Mouse (Mus musculus): ENCODE measurements around the gene Cyp27b1. TPM values are rescaled to one million over a fixed set of nuclear protein-coding genes. Genes with fewer than 3 reads are reported as not detected.

Cyp27b1 gene
- polyA plus RNA-seq, 1 experiment from 2014 or later, result not detected

DNA sequence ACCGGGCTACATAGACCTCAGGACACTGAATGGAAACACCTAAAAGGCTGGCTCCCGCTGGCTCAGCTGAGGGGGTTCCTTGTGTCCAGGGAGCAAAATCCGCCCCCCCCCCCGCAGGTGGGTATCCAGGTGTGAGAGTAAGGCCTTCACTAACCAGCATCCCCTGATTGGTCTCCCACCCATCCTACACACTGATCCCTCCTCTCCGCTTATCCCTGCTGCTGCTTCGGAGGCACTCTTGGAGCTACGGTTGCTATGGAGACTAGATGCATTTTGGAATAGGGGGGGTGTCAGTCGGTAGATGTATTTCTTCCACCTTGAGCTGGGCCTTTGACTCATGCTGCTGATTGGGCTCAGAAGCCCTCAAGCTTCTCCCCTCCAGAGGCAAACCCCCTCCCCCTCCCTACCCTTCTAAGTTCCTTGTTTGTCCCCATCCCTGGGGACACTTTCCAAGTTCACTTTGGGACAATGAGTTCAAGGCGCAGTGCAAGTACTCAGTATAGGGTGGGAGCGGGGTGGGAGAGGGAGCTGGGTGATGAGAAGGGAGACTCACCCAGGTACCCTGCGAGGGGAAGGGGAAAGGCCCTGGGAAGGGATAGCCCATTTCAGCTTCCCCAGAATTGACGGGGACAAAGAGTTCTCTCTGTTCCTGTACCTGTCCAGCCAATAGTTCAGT, 30.1 kb downstream of the Cyp27b1 start:
- H3K27ac ChIP-seq (replicated peaks in 1 of 2; ENCODE audit: control insufficient read depth in 1 of 2, insufficient read depth in 1 of 2, low read depth in 2 of 2, low read length in 2 of 2), result no peak overlapping the region
- H3K9me3 ChIP-seq (ENCODE audit: control insufficient read depth, low read length), result no peaks in the 10 kb centered on the region
- ATAC-seq (ENCODE audit: insufficient number of reproducible peaks, insufficient read depth, low FRiP score, low read depth), result no peak
- peaks cover 81% of the 10 kb centered on the region for H3K27me3 ChIP-seq (ENCODE audit: control insufficient read depth, insufficient read depth, low read length)
- WGBS, result 7% methylated on average over 12 of the region's 12 CpGs
- H3K9ac ChIP-seq (ENCODE audit: low read length), result no peak overlapping the region
- H3K4me1 ChIP-seq (ENCODE audit: control insufficient read depth in 2 of 2, insufficient read depth in 2 of 2, low read length in 2 of 2), result peaks cover 6 to 26% of the 10 kb centered on the region in 2 experiments; a peak in 3 of 4 replicates
- H3K36me3 ChIP-seq (ENCODE audit: control insufficient read depth, insufficient read depth, low read length), result no peaks in the 10 kb centered on the region
- peak overlapping the region; percentile 70; the same call in 1 of the 2 replicates for H3K4me2 ChIP-seq (ENCODE audit: low read length)
- H3K4me3 ChIP-seq (ENCODE audit: control insufficient read depth in 1 of 2, insufficient read depth in 1 of 2, low read depth in 1 of 2, low read length in 2 of 2), result peak overlapping the region in 1 of 2 experiments; percentile 44; a peak in 1 of 4 replicates

GRCm38 (mm10) chr10:127078677-127079575, 30.9 kb downstream of the Cyp27b1 start:
- peaks cover 6 to 26% of the 10 kb centered on the region in 2 experiments; a peak in 3 of 4 replicates for H3K4me1 ChIP-seq (ENCODE audit: control insufficient read depth in 2 of 2, insufficient read depth in 2 of 2, low read length in 2 of 2)

DNA sequence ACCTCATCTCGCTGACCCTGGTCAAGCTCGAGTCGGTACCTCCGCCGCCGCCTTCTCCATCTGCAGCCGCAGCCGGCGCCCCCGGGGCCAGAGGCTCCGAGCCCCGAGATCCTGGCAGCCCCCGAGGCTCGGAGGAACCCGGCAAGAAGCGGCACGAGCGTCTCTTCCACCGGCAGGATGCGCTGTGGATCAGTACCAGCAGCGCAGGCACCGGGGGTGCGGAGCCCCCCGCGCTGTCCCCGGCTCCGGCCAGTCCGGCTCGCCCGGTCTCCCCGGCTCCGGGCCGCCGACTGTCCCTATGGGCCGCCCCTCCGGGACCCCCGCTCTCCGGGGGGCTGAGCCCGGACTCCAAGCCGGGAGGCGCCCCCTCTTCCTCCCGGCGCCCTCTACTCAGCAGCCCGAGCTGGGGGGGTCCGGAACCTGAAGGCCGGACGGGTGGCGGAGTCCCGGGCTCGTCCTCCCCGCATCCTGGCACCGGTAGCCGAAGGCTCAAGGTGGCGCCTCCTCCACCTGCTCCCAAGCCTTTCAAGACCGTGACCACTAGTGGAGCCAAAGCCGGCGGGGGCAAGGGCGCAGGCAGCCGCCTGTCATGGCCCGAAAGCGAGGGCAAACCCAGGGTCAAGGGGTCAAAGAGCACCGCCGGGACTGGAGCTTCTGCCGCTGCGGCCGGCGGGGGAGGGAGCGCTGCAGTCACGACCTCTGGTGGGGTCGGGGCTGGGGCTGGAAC, 31.8 kb downstream of the Cyp27b1 start:
- Histone ChIP-seq H3K9ac (ENCODE audit: low read length) (peak overlapping the region; percentile 46; the same call in 1 of the 2 replicates), H3K4me3 (ENCODE audit: control insufficient read depth in 1 of 2, insufficient read depth in 1 of 2, low read depth in 1 of 2, low read length in 2 of 2) (peak overlapping the region; percentile 24 to 44; a peak in 3 of 4 replicates), H3K4me1 (ENCODE audit: control insufficient read depth in 2 of 2, insufficient read depth in 2 of 2, low read length in 2 of 2) (peaks cover 6 to 26% of the 10 kb centered on the region in 2 experiments; a peak in 3 of 4 replicates), H3K36me3 (ENCODE audit: control insufficient read depth, insufficient read depth, low read length) (no peaks in the 10 kb centered on the region), H3K4me2 (ENCODE audit: low read length) (peak overlapping the region; percentile 70), H3K27me3 (ENCODE audit: control insufficient read depth, insufficient read depth, low read length) (peaks cover 94% of the 10 kb centered on the region), H3K27ac (replicated peaks in 1 of 2; ENCODE audit: control insufficient read depth in 1 of 2, insufficient read depth in 1 of 2, low read depth in 2 of 2, low read length in 2 of 2) (no peak overlapping the region), H3K9me3 (ENCODE audit: control insufficient read depth, low read length) (no peaks in the 10 kb centered on the region)
- no peak for ATAC-seq (ENCODE audit: insufficient number of reproducible peaks, insufficient read depth, low FRiP score, low read depth)
- 4% methylated on average over 69 of the region's 70 CpGs for WGBS

More at GRCm38 (mm10) chr10:127078677-127079575, 30.9 kb downstream of the Cyp27b1 start:
- Histone ChIP-seq H3K4me2 (ENCODE audit: low read length) (peak overlapping the region; percentile 70), H3K4me3 (ENCODE audit: control insufficient read depth in 1 of 2, insufficient read depth in 1 of 2, low read depth in 1 of 2, low read length in 2 of 2) (peak overlapping the region; percentile 28 to 44; a peak in 3 of 4 replicates), H3K36me3 (ENCODE audit: control insufficient read depth, insufficient read depth, low read length) (no peaks in the 10 kb centered on the region), H3K27ac (replicated peaks in 1 of 2; ENCODE audit: control insufficient read depth in 1 of 2, insufficient read depth in 1 of 2, low read depth in 2 of 2, low read length in 2 of 2) (no peak overlapping the region), H3K9me3 (ENCODE audit: control insufficient read depth, low read length) (no peaks in the 10 kb centered on the region), H3K9ac (ENCODE audit: low read length) (peak overlapping the region; percentile 46; the same call in 1 of the 2 replicates), H3K27me3 (ENCODE audit: control insufficient read depth, insufficient read depth, low read length) (peaks cover 87% of the 10 kb centered on the region)
- WGBS, result 2% methylated on average over 35 of the region's 49 CpGs
- ATAC-seq (ENCODE audit: insufficient number of reproducible peaks, insufficient read depth, low FRiP score, low read depth), result no peak

DNA sequence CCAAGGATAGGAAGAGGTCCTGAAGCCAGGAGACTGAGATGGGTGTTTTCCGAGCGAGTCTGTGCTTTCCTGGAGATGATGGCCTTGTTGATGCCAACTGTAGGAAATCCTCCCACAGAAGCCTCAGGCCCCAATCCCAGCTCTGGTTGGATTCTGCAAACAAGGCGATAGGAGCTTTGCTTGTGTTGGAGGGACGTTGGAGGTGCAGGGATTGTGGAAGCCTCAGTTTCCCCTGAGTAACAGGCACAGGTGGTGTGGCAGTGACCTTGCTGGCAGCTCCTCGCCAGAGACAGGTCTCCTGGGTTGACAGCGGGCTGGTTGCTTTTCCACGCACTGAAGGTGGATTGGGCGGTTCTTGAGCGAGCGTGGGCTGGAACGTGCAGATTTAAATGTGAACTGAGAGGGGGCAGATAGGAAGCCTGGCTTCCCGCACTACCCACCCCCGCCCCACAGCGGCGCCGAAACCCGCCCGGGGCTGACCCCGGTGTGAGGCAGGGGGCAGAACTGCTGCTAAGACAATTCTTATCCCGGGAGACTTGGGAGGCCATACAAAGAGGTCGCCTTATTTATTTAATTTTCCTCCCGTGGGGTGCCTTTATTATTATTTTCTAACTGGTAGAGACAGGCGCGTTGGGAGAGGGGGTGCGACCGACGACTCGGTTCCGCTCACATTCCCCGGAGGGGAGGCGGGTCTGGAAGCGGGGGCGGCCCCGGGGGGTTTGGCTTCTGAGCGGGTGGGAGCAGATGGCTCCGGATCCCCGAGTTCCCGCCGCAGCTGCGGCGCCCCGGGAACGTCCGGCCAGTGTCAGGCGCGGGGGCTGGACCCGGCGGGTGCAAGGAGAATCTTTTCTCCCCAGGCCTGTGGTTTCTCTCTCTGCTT, 33.1 kb downstream of the Cyp27b1 start:
- ATAC-seq (ENCODE audit: insufficient number of reproducible peaks, insufficient read depth, low FRiP score, low read depth), result no peak
- Histone ChIP-seq H3K27ac (replicated peaks in 1 of 2; ENCODE audit: control insufficient read depth in 1 of 2, insufficient read depth in 1 of 2, low read depth in 2 of 2, low read length in 2 of 2) (no peak overlapping the region), H3K4me3 (ENCODE audit: control insufficient read depth in 1 of 2, insufficient read depth in 1 of 2, low read depth in 1 of 2, low read length in 2 of 2) (peak overlapping the region; percentile 4 to 30; a peak in 2 of 4 replicates), H3K9ac (ENCODE audit: low read length) (no peak overlapping the region), H3K36me3 (ENCODE audit: control insufficient read depth, insufficient read depth, low read length) (no peaks in the 10 kb centered on the region), H3K9me3 (ENCODE audit: control insufficient read depth, low read length) (no peaks in the 10 kb centered on the region), H3K4me2 (ENCODE audit: low read length) (peak overlapping the region; percentile 55), H3K4me1 (ENCODE audit: control insufficient read depth in 2 of 2, insufficient read depth in 2 of 2, low read length in 2 of 2) (peaks cover 6 to 26% of the 10 kb centered on the region in 2 experiments; a peak in 3 of 4 replicates), H3K27me3 (ENCODE audit: control insufficient read depth, insufficient read depth, low read length) (peaks cover 89% of the 10 kb centered on the region)
- WGBS, result 3% methylated on average over 48 of the region's 48 CpGs

DNA sequence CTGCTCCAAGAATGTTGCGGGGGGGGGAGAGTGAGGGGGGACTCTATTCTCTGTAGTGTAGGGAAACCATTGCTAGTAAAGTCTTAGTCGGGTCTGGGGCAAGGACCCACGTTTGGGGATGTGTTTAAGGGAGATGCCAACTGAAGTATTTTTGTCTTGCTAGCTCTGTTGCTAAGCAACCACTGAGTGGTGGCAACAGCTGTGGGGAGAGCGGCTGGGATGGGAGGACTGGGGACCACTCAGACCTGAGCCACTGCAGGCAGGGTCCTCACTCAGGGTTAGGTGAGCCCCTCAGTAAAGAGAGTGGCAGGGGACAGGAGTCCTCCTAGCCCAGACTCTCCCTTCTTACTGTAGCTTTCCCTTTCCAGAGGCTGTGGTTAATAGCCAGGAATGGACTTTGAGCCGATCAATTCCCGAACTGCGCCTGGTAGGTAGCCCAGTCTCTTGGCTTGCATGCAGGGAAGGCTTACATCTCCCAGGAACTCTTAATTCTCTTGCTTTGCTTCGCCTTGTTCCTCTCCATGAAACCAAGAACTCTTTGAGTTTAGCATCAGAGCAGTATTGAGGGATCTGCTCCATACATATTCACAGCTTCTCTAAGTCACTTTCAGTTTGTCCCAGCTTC, 34.1 kb downstream of the Cyp27b1 start:
- Histone ChIP-seq H3K4me3 (ENCODE audit: control insufficient read depth in 1 of 2, insufficient read depth in 1 of 2, low read depth in 1 of 2, low read length in 2 of 2) (no peak overlapping the region; a peak in 1 of 4 replicates), H3K4me2 (ENCODE audit: low read length) (peak overlapping the region; percentile 55; the same call in 1 of the 2 replicates)

DNA sequence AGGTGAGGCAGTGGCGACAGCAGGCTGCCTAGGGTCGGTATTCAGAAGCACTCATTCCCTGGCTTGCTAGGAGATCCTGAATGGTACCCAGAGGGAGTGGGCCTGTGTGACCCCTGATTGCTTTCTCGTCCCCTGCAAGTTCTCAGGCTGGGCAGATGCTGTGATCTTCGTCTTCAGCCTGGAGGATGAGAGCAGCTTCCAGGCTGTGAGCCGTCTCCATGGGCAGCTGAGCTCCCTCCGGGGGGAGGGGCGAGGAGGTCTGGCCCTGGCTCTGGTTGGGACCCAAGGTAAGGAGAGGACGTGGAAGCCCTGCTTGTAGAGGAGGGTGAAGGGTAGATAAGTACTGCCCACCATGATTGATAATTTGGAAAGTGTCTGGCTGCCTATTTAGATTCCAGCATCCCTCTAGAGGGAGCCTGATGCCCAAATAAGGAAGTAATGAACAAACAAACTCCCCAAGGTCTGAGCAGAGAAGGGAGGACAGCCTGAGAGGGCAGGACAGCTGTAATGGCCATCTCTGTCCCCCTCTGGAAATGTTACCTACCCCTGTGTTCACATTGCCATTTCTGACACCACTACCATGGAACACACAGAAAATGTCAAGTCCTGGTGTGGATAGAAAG, 35.4 kb downstream of the Cyp27b1 start:
- WGBS, result 22% methylated on average over 8 of the region's 8 CpGs
- Histone ChIP-seq H3K4me1 (ENCODE audit: control insufficient read depth in 2 of 2, insufficient read depth in 2 of 2, low read length in 2 of 2) (peaks cover 6 to 26% of the 10 kb centered on the region in 2 experiments; a peak in 3 of 4 replicates), H3K36me3 (ENCODE audit: control insufficient read depth, insufficient read depth, low read length) (no peaks in the 10 kb centered on the region), H3K4me3 (ENCODE audit: control insufficient read depth in 1 of 2, insufficient read depth in 1 of 2, low read depth in 1 of 2, low read length in 2 of 2) (no peak overlapping the region), H3K27me3 (ENCODE audit: control insufficient read depth, insufficient read depth, low read length) (peaks cover 86% of the 10 kb centered on the region), H3K9ac (ENCODE audit: low read length) (no peak overlapping the region), H3K9me3 (ENCODE audit: control insufficient read depth, low read length) (no peaks in the 10 kb centered on the region), H3K4me2 (ENCODE audit: low read length) (no peak overlapping the region), H3K27ac (replicated peaks in 1 of 2; ENCODE audit: control insufficient read depth in 1 of 2, insufficient read depth in 1 of 2, low read depth in 2 of 2, low read length in 2 of 2) (no peak overlapping the region)
- ATAC-seq (ENCODE audit: insufficient number of reproducible peaks, insufficient read depth, low FRiP score, low read depth), result no peak

More for the DNA sequence above, 34.1 kb downstream of the Cyp27b1 start:
- no peak for ATAC-seq (ENCODE audit: insufficient number of reproducible peaks, insufficient read depth, low FRiP score, low read depth)
- Histone ChIP-seq H3K4me1 (ENCODE audit: control insufficient read depth in 2 of 2, insufficient read depth in 2 of 2, low read length in 2 of 2) (peaks cover 6 to 26% of the 10 kb centered on the region in 2 experiments; a peak in 3 of 4 replicates), H3K27me3 (ENCODE audit: control insufficient read depth, insufficient read depth, low read length) (peaks cover 86% of the 10 kb centered on the region), H3K9ac (ENCODE audit: low read length) (no peak overlapping the region), H3K9me3 (ENCODE audit: control insufficient read depth, low read length) (no peaks in the 10 kb centered on the region), H3K36me3 (ENCODE audit: control insufficient read depth, insufficient read depth, low read length) (no peaks in the 10 kb centered on the region), H3K27ac (replicated peaks in 1 of 2; ENCODE audit: control insufficient read depth in 1 of 2, insufficient read depth in 1 of 2, low read depth in 2 of 2, low read length in 2 of 2) (no peak overlapping the region)
- WGBS, result 32% methylated on average over 8 of the region's 8 CpGs

All from heart, embryonic 14.5 days (tissue).